Mouse (Mus musculus) hindbrain, embryonic 10.5 days (tissue): ENCODE measurements around the gene Drd5. TPM values are rescaled to one million over a fixed set of nuclear protein-coding genes. Genes with fewer than 3 reads are reported as not detected.
A peak's percentile ranks its signal among the peaks of the same experiment; 100 is the strongest.

Source experiments
- DNase-seq: peaks from one replicate; pipeline ENCODE4 v3.0.0-alpha.2; 2017; ENCODE audit warnings: low spot score
- H3K27ac ChIP-seq: fragments of 300-500 bp; sonication (generic); 2 replicates; pipeline ENCODE4 v1.5.1; 2016; ENCODE audit warnings: mild to moderate bottlenecking, moderate library complexity
- H3K27me3 ChIP-seq: fragments of 300-500 bp; sonication (generic); 2 replicates; pipeline ENCODE4 v1.6.1; 2016; ENCODE audit warnings: mild to moderate bottlenecking; ENCODE audit not compliant: poor library complexity, insufficient read depth, severe bottlenecking
- H3K36me3 ChIP-seq: fragments of 300-500 bp; sonication (generic); 2 replicates; pipeline ENCODE4 v1.6.1; 2016; ENCODE audit warnings: mild to moderate bottlenecking, moderate library complexity
- H3K4me1 ChIP-seq: fragments of 300-500 bp; sonication (generic); replicated peaks from 2 replicates; pipeline ENCODE4 v1.6.1; 2016; ENCODE audit warnings: mild to moderate bottlenecking
- H3K4me3 ChIP-seq: fragments of 300-500 bp; sonication (generic); 2 replicates; pipeline ENCODE4 v1.5.1; 2016; ENCODE audit warnings: mild to moderate bottlenecking, moderate library complexity
- H3K9me3 ChIP-seq: fragments of 300-500 bp; sonication (generic); 2 replicates; pipeline ENCODE4 v1.6.1; 2016; ENCODE audit warnings: mild to moderate bottlenecking, moderate library complexity
- WGBS: fragments of 180-500 bp; shearing (Covaris S2); methylation state at CpG from one replicate; pipeline ENCODE4 v1.1.7; 2016; 5-methylcytosine and 5-hydroxymethylcytosine counted together
- polyA plus RNA-seq: library from polyadenylated mRNA; unstranded; fragments of >200 nt; fragmentation: Nextera tagmentation; extraction: Ambion mirVana; gene quantifications from 2 replicates; pipeline ENCODE4 v1.2.1, GENCODE M21; 2016

Gene Drd5
- not detected in 2 replicates for polyA plus RNA-seq

DNA sequence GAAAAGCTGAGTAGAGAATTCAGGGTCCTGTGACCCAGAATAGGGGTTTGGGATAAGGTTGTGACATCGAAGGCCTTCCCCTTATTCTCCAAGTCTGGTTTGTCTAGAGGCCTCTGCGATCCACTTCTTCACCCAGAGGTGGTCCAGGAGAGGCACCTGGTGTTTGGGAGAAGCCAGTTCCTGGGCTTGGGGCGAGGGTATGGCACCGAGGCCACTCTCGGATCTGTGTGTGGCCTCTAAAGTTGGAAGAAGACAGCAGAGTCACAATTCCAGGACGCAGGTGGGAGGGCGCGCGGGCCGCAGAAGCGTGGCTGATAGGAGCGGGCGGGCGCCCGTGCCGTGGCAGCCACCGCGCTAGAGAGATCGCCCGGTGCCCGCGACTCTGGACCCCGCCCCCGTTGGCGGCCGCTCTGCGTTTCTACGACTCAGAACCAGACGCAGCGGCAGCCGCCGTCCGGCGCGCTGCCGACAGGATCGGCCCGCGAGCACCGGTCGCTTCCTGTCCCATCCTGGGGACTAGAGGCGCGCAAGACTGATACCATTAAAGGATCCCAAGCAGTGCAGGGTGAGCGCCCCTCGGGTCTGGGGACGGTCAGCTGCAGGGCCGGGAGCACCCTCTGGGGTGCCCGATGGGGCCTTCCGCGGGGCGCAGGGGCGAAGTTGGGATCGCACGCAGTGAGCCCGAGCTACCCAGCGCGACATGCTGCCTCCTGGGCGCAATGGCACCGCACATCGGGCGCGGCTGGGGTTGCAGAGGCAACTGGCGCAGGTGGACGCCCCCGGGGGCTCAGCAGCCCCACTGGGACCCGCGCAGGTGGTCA lies at the start of gene Drd5:
TSS of gene Drd5 (plus strand) at position 402 of the 821 bp plus-strand sequence.
- no peaks in the 10 kb centered on the region for H3K36me3 ChIP-seq
- H3K4me1 ChIP-seq, result peaks cover 19% of the 10 kb centered on the region
- H3K27me3 ChIP-seq, result peaks cover 73% of the 10 kb centered on the region
- H3K9me3 ChIP-seq, result no peaks in the 10 kb centered on the region
- 2% methylated on average over 67 of the region's 67 CpGs for WGBS
- peak within 1 kb of the TSS; percentile 61 for H3K4me3 ChIP-seq
- peak; percentile 30 for DNase-seq
- H3K27ac ChIP-seq, result peak within 1 kb of the TSS; percentile 40; the same call in 1 of the 2 replicates

DNA sequence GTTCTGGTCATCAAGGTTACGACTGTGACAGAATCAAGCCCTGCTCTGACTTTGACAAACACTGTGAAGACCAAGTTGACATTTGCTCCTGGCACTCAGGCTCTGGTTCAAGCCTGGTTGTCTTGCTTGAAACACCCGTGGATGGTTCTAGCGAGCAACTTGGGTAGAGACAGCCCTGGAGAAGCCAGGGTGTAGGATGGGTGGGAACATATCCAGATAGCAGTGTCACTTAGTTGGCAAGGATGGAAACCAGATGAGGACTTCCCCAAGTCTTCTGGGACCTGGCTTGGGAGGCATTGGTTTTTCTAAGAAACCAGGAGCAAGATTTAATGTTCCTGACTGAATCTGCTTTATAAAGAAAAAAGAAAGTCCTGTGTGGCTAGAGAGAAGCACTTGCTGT lies 48.2 kb upstream of the Drd5 start:
- WGBS, result 94% methylated on average over 3 of the region's 3 CpGs
- H3K27ac ChIP-seq, result no peak overlapping the region
- no peaks in the 10 kb centered on the region for H3K9me3 ChIP-seq
- DNase-seq, result no peak
- H3K4me3 ChIP-seq, result no peak overlapping the region
- peaks cover 28% of the 10 kb centered on the region for H3K27me3 ChIP-seq
- no peaks in the 10 kb centered on the region for H3K4me1 ChIP-seq
- peaks cover 50% of the 10 kb centered on the region for H3K36me3 ChIP-seq

DNA sequence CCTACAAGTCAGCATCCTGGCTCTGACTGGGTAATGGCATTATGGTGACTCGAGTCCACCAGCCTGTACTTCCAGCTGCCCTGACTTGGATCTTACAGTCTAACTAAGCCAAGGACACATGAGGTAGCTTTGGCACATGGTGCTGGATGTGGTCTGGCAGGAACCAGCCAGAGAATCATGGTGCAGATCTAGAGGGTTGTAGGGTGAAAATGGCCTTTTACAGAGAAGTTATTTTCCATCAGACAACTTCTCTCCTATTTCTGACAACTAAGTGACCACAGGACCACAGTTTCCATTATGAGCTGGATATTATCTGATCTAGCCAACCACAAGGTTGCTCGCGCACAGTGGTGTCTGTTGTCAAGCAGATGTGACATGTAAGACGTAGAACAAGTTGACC lies 45.3 kb upstream of the Drd5 start:
- Histone ChIP-seq H3K27me3 (peaks cover 57% of the 10 kb centered on the region), H3K9me3 (no peaks in the 10 kb centered on the region), H3K27ac (no peak overlapping the region), H3K4me1 (peaks cover 18% of the 10 kb centered on the region), H3K36me3 (peaks cover 22% of the 10 kb centered on the region), H3K4me3 (no peak overlapping the region)
- WGBS, result 90% methylated on average over 4 of the region's 4 CpGs
- no peak for DNase-seq

DNA sequence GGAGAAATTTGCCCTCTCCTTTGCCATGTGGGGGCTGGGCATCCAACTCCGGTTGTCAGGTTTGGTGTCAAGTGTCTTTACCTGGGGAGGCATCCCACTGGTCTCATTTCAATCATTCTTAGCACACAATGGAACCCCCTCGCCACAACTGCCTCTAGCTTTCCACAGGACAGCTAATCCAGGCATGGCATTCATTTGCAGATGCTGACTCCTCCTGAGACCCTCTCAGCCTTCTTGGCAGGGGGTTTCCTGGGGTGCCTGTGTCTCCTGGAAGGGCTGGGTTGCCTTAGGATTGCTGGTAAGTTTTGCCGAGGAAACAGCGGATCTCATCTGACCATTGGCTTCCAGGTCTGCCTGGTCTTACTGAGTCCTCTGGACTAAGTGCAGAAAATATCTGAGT lies 43.4 kb upstream of the Drd5 start, which contains the start of gene Otop1:
TSS of gene Otop1 (plus strand) at position 202 of the 400 bp plus-strand sequence.
- H3K27ac ChIP-seq, result no peak within 1 kb of the TSS
- H3K9me3 ChIP-seq, result no peaks in the 10 kb centered on the region
- peaks cover 18% of the 10 kb centered on the region for H3K4me1 ChIP-seq
- H3K4me3 ChIP-seq, result peak within 1 kb of the TSS; percentile 48
- 1% methylated on average over 4 of the region's 4 CpGs for WGBS
- peaks cover 10% of the 10 kb centered on the region for H3K36me3 ChIP-seq
- DNase-seq, result no peak
- H3K27me3 ChIP-seq, result peaks cover 77% of the 10 kb centered on the region

DNA sequence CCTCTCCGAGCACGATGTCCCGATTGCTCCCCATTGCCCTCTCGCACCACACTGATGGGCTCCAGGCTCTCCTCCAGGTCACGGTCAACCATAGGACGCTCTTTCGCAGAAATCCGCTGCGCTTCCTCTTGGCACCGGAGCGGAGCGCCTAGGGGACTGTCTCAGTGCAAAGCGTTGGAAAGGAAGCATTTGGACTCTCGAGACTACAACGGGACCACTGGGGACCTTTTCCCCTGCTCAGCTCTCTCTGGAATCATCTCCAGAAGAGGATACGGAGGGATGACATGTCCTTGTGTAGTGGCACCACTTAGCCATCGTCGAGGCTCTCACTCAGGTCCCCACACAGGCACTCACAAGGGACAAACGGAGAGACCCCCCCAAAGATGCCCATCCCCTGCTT lies 42.7 kb upstream of the Drd5 start:
- Histone ChIP-seq H3K36me3 (peaks cover 3% of the 10 kb centered on the region), H3K4me1 (peaks cover 18% of the 10 kb centered on the region), H3K27ac (no peak overlapping the region), H3K27me3 (peaks cover 79% of the 10 kb centered on the region), H3K4me3 (peak overlapping the region; percentile 29), H3K9me3 (no peaks in the 10 kb centered on the region)
- DNase-seq, result peak; percentile 20
- WGBS, result 2% methylated on average over 19 of the region's 19 CpGs

DNA sequence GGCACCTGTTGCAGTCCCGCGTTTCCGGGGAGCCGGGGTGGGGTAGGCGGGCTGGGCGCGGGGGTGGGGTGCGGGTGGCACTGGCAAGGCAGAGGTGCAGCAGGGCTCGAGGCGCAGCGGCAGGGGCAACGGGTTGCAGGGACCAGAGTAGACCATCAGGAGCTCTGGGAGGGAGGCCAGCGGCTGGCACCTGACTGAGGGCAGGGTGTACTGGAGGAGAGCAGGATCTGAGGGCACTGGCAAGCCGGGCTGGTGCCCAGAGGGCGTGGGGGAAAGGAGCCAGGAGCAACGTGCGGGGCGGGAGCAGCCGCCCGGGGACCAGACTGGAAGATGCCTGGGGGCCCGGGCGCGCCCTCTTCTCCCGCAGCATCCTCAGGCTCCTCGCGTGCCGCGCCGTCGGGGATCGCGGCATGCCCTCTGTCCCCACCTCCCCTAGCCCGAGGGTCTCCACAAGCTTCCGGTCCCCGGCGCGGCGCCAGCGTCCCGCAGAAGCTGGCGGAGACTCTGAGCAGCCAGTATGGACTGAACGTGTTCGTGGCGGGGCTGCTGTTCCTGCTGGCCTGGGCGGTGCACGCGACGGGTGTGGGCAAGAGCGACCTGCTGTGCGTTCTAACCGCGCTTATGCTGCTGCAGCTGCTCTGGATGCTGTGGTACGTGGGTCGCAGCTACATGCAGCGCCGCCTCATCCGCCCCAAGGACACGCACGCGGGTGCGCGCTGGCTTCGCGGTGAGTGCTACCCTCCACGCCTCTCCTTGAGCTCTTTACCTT lies 41.9 kb upstream of the Drd5 start:
- Histone ChIP-seq H3K27me3 (peaks cover 79% of the 10 kb centered on the region), H3K9me3 (no peaks in the 10 kb centered on the region), H3K36me3 (no peaks in the 10 kb centered on the region), H3K27ac (no peak overlapping the region), H3K4me1 (peaks cover 18% of the 10 kb centered on the region), H3K4me3 (peak overlapping the region; percentile 48)
- peak; percentile 35 for DNase-seq
- 1% methylated on average over 65 of the region's 65 CpGs for WGBS

DNA sequence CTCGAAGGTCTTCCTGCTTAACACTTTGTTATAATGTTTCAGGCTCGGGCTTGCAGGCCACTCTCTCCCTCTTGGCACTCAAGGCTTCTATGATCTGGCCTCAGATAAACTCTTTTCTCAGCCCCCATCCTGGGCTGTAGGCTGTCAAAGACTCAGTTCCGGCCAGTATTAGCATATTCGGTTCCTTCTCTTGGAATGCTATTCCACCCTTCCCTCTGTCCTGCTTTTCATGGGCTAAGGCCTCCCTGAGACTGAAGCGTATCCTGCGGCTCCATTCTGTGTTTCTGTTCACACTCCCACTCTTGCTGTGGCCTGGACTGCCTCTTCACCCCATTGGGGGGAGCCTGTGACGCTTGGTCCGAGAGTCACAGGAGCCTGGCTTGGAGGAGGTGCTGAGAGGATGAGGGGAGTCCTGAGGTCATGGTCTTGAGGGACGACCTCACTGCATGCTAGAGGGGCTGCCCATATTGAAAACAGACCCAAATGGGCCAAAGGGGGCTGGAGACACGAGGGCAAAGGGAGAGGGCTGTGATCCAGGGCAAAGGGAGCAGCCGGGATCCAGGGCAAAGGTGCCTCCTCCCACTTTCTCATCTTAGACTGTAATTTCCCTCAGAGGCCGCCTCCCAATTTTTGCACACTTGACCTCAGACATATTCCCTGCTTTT lies 41.1 kb upstream of the Drd5 start:
- whole genome bisulfite sequencing, result 16% methylated on average over 12 of the region's 12 CpGs
- Histone ChIP-seq H3K4me3 (peak overlapping the region; percentile 48), H3K4me1 (peaks cover 18% of the 10 kb centered on the region), H3K27me3 (peaks cover 83% of the 10 kb centered on the region), H3K27ac (no peak overlapping the region), H3K9me3 (no peaks in the 10 kb centered on the region), H3K36me3 (no peaks in the 10 kb centered on the region)
- peak; percentile 19 for DNase-seq

DNA sequence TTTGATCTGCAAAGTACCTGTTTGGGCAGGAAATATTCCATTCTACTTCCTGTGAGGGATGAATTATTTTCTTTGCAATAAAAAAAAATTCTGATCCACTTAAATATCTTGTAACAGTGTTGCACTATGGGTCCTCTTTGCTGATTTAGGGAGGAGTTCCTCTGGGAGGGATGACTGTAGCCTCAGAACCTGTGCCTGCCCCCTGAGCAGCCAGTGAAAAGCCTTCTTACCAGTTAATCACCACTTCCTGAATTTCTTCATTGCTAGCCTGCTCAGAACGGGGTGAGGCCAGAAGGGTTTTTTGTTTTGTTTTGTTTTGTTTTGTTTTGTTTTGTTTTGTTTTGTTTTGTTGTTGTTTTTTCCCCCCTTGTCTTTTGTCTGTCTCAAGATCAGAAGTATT lies 39.1 kb upstream of the Drd5 start:
- no peak for DNase-seq
- 44% methylated on average over 1 of the region's 1 CpGs for WGBS
- Histone ChIP-seq H3K9me3 (no peaks in the 10 kb centered on the region), H3K27ac (no peak overlapping the region), H3K36me3 (no peaks in the 10 kb centered on the region), H3K4me1 (peaks cover 18% of the 10 kb centered on the region), H3K4me3 (no peak overlapping the region), H3K27me3 (peaks cover 64% of the 10 kb centered on the region)

DNA sequence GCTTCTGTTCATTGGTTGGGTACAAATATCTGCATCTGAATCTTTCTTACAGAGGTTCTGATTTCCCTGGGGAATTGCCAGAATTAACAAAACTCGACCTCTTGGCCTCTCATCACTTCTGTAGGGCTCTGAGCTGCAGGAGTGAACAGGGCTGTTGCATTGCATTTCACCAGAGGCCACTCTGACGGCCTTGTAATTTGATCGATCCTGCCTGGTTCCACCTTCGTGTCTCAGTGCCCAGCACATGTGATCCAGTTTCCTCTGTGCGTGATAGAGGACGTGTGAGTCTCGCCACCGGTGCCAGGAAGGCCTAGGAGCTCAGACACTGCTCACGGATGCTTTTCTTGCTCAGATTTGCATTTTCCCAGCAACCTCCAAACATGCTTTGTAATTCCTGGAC lies 33.4 kb upstream of the Drd5 start:
- Histone ChIP-seq H3K27me3 (peaks cover 8% of the 10 kb centered on the region), H3K27ac (no peak overlapping the region), H3K4me1 (0 out of 2 replicates have a peak, but pooled peaks cover 4% of the 10 kb centered on the region), H3K4me3 (no peak overlapping the region), H3K36me3 (no peaks in the 10 kb centered on the region), H3K9me3 (no peaks in the 10 kb centered on the region)
- WGBS, result 64% methylated on average over 9 of the region's 9 CpGs
- peak; percentile 35 for DNase-seq

DNA sequence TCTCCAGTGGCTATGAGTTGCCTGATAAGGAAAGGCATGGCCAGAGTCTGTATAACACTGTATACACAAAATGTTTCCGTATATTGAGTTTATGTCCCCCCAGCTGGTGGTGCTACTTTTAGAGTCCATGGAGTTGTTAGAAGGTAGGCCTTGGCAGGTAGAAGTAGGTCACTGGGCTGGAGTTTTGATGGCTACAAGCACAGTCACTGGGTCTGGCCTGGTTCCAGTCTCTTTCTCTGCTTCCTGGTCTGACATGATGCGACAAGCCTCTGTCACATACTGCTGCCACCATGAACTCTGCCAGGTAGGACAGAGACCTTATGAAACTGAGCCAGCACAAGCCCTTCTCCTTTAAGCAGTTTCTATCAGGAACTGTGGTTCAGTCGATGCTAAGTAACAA lies 30.7 kb upstream of the Drd5 start:
- Histone ChIP-seq H3K4me3 (no peak overlapping the region), H3K27me3 (no peaks in the 10 kb centered on the region), H3K27ac (no peak overlapping the region), H3K9me3 (no peaks in the 10 kb centered on the region), H3K36me3 (no peaks in the 10 kb centered on the region), H3K4me1 (0 out of 2 replicates have a peak, but pooled peaks cover 4% of the 10 kb centered on the region)
- no peak for DNase-seq
- WGBS, result 93% methylated on average over 3 of the region's 3 CpGs

DNA sequence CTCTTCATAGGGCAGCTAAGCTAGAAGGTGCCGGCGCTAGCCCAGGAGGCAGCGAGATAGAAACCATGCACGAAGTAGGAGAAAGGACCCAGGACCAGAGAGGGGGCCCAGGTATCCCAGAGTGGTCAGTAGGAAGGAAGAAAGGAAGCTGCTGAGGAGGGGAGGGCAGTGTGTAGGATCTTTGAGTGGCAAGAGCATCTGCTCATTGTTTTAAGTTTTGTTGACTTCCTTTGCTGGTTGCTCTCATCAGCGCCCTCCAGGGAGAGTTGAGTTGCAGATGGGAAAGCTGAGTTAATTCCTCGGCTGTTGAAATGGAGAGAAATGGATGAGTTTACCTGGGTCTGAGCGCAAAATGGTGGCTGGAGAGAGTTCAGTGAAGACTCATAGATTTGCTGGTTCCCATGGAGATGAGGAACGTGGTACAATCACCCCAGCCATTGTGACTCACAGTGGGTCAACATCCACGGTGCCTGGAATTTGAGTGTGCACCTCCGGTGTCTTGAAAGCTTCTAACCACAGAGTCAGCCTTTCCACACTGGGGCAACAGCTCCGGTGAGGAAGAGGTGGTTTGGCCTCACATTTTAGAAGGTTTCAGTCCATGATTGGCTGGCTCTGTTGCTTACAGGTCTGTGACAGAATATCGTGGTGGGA lies 17.3 kb upstream of the Drd5 start:
- WGBS, result 87% methylated on average over 12 of the region's 12 CpGs
- H3K27me3 ChIP-seq, result peaks cover 5% of the 10 kb centered on the region
- H3K4me1 ChIP-seq, result peaks cover 12% of the 10 kb centered on the region
- no peaks in the 10 kb centered on the region for H3K9me3 ChIP-seq
- no peak overlapping the region for H3K27ac ChIP-seq
- no peaks in the 10 kb centered on the region for H3K36me3 ChIP-seq
- no peak overlapping the region for H3K4me3 ChIP-seq
- no peak for DNase-seq

DNA sequence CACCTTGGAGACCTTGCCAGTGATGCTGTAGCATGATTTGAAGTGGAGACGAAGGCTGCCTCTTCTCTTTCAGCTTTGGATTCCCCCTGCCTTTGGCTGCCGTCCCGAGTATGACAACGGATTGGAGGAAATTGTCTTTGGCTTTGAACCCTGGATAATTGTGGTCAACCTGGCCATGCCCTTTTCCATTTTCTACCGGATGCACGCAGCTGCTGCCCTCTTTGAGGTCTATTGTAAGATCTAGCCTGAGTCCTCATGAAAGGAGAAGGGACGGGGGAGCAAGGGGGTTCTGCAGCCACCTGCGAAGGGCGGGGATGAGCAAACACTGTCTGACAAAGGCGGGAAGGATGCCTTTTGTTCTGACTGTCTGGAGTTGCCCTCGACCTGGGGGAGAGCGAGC lies 16.5 kb upstream of the Drd5 start:
- no peaks in the 10 kb centered on the region for H3K9me3 ChIP-seq
- no peaks in the 10 kb centered on the region for H3K36me3 ChIP-seq
- 27% methylated on average over 12 of the region's 12 CpGs for whole genome bisulfite sequencing
- H3K27ac ChIP-seq, result peak overlapping the region; percentile 62
- peaks cover 5% of the 10 kb centered on the region for H3K27me3 ChIP-seq
- peaks cover 12% of the 10 kb centered on the region for H3K4me1 ChIP-seq
- no peak overlapping the region for H3K4me3 ChIP-seq
- DNase-seq, result peak; percentile 18
